Mouse (Mus musculus) inflammation-experienced regulatory T-cells, adult 6 months (primary cell): ENCODE results near the gene Ccpg1. TPM values are rescaled to one million over a fixed set of nuclear protein-coding genes. Genes with fewer than 3 reads are reported as not detected.

Experiments
- ATAC-seq: one replicate; pipeline ENCODE4 v1.8.0; 2017
- polyA plus RNA-seq, 3 experiments: library from polyadenylated mRNA; unstranded; fragments of 100-300 nt; shearing (Covaris generic); gene quantifications; one replicate each; pipeline ENCODE4 v1.2.1; 2017

The Ccpg1 gene
- polyA plus RNA-seq, 3 experiments from 2014 or later, result 71.4 to 95.7 (median 89.4) TPM

DNA sequence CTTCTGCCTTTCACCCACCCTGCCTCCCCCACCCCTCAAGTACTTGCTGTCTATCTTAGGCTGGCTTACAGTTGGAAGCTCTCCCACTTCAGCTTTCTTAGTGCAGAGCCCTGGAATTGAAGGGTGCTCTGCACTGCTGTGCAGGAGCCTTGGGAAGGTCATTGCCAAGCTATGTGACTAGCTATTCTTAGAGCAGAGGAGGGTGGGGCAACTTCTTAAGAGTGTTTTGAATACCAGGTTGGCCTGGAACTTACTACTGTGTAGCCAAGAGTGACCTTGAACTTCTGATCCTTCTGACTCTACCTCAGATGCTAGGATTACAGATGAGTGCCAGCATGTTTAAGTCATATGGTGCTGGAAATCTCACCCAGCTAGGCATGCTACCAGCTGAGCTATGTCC lies 10.9 kb downstream of the Ccpg1 start:
- no peak for ATAC-seq

DNA sequence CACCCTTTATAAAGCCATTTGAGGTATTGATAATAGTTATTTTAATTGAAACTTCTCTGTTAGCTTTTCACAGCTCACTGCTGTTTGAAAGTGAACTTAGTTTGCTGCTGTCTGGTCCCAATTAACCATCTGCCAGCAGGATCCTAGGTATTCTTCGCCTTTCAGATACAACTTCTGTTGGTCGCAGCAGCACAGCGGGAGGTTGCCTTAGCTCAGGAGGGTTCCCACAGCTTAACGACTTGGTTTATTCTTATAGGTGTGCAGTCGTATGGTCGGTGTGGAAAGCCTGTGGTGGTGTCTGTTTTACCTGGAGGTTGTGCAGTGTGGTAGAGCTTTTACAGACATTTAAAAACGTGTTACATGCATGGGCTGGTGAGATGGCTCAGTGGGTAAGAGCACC lies 11.6 kb downstream of the Ccpg1 start:
- ATAC-seq, result no peak

DNA sequence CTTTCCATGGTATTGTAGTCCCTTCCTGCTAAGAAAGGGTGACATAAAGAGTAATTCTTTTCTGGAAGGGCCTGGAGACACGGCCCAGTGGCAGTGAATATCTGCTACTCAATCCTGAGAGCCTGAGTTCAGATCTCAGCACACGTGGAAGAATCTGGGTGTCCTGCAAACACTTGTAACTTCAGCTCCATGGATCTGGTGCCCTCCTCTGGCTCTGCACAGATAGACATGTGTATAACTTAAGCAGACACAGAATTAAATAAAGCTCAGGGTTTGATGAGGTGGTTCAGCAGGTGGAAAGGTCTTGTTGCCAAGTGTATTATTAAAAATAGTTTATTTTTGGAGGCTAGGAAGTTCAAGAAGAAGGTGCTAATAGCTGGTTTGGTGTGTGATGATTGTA lies 15.3 kb downstream of the Ccpg1 start:
- ATAC-seq, result no peak

DNA sequence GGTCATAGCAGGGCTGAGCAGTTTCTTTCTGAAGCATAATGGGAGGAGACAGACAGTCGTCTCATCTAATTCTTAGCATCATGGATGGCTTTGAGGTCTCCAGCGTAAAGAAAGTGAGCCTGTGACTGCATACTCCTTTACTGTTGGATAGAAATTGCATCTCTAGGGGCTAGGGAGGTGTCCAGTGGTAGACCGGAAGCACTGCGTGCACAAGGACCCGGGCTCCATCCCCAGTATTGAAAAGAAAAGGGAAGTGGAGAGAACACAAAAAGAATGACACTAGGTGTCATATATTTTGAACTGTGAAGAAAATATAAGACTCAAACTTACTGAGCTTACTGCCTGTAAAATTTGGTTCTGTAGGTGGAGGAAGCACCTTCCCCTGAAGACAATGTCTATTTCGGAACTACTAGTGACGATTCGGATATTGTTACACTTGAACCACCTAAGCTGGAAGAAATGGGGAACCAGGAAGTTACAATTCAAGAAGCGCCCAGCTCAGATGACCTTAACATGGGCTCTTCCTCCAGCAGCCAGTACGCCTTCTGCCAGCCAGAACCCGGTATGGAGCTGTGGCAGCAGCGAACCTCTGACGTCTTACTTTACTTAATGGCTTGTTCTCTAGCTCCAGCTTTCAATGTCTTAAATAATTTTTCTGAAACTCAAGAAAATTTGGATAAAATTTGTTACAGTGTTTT lies 16.2 kb downstream of the Ccpg1 start:
- ATAC-seq, result no peak

DNA sequence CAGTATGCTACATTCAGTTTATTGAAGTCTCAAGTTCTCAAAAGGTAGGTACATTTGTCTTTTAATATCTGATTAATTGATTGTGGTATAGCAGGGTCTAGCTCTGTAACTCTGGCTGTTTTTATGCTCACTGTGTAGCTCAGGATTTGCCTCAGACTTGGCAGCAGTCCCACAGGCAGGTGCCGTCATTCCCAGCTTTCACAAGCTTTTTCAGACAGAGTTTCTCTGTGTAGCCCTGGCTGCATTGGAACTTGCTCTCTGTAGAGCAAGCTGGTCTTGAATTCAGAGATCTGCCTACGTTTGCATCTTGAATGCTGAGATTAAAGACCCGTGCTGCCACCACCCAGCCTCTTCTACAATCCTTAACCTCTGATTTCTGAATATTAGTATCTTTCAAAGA lies 16.9 kb downstream of the Ccpg1 start:
- ATAC-seq, result no peak

DNA sequence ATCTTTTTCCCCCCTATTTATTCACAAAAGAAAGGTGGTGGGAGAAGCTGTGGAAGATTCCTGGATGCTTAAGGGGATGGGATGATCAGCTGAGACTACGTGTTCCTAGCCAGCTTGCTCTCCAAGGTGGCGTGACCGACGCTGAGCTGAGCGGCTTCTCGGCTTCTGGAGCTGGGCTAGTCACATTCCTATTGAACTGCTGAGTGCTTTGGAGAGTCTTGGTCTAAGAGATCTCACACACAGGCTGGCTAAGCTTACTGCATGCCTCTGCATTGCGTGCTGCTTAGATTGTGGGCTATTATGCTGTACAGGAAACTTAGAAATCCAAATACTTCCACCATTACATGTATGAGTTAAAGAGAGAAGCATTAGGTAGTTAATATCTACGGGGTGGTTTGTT lies 18.8 kb downstream of the Ccpg1 start:
- ATAC-seq, result no peak

DNA sequence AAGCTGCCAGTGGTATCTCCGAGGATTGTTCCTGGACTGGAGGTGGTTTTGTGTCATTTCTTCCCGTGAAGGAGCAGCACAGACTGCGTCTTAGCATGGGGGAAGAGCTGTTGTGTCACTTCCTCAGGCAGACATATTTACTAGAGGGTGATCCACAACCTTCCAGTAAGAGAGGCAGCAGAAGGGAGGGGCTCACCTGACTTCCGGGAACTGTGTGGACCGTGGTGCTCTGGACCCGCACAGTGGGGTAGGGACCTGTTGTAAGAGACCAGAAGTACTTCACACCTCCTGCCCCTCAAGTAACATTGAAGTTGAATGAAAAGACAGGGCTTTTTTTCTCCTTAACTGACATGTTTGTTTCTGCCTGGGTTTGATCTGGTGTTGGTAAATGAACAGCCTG lies 19.9 kb downstream of the Ccpg1 start:
- ATAC-seq, result no peak

DNA sequence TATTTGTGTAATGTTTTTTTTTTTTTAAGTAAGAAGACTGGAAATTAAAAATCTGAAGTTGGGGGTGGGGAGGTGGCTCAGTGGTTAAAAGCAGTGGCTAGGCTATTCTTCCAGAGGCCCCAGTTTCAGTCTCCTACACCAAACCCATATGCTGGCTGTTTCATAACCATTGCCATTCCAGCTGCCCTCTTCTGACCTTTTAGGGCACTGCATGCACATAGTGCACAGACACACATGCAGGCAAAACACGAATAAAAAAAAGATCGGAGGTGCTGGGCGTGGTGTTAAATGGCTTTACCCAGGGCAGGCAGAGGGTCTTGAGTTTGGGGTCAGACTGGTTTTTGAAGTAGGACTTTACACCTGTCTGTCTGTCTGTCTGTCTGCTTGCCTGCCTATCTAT lies 20.9 kb downstream of the Ccpg1 start:
- ATAC-seq, result no peak

DNA sequence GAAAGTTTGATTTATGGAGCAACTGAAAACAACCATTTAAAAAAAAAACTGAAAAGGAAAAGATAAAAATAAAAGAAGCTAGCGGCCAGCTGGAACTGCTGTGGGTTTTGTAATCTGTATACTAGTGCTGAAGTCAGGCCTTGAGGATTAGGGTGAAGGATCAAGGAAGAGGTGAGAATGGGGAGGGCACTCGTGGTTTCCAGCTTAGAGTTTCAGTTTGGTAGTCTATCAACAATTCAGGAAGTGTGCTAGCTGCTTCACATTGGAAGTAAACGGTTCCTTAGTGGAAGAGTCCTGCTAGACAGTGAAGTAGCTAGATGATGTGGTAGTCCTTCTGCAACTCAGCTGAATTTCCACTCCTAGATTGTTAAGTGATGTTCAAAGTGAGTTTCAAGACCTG lies 23.2 kb downstream of the Ccpg1 start:
- no peak for ATAC-seq

DNA sequence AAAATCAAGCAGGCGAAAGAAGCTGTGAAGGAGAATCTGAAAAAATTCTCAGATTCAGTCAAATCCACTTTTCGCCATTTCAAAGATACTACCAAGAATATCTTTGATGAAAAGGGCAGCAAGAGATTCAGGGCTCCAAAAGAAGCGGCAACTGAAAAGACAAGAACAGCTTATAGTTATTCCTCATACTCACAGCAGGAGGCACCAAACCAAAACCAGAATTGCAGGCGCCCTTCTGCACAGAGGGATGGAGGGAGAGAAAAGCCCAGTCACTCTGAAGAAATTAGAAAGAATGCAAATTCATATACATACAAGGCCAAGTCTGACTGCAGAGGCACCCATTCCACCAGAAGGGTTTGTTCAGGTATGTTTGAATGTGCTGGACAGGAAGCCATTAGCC lies 27.4 kb downstream of the Ccpg1 start:
- ATAC-seq, result no peak

DNA sequence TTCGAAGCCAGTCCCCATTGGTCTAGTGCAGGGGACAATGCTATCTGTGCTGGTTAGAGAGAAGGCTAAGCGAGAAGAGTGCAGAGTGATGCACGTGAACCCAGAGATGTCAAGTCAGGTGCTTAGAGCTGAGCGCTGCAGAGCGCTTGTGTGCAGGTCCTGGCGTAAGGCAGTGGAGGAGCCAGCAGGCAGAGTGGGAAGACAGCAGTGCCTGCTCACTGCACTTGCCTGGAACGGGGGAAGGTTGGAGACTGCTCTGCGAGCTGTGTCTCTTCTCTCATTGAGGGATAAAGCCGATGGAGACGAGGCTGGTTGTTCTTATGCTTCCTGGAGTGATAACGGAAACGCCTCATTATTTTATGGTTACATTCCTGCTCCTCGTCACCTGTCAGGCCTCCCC lies 29.5 kb downstream of the Ccpg1 start:
- ATAC-seq, result no peak

DNA sequence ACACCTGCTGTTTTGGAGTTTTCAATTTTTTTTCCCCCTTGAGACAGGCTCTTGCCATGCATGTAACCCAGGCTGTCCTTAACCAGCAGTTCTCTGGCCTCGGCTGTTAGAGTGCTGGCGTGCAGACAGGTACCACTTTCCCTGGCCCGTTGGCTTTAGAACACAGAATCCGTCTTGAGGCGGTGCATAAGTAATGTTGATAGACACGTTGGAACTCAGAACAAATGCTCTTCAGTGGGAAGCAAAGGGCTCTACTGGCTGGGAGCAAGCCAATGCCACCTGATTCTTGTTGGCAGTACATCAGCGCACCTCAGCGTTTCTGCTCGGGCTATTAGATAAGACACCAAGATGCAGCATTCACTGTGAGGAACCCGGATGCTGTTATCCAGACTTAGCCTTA lies 34.6 kb downstream of the Ccpg1 start:
- ATAC-seq, result no peak

DNA sequence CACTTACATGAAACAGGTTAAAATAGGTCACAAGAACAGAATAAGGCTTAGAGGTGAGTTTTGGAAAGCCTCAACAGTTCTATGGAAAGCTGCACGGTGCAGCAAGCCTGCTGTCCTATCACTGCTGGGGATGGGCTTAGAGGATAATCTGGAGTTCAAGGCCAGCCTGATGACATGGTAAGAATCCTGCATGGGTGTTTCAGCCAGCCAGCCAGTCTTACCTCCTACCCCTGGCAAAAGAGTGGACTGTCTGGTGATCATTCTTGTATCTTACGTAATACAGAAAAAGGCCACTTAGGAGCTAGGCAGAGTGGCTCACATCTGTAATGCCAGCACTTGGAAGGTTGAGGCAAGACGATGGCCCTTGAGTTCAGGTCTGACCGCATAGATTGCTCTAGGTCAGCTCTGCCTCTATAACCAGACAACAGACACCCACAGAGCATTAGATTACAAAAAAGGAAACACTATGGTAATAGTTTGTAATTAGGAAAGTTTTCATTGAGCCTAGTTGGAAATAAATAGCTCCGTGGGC lies 35.4 kb downstream of the Ccpg1 start:
- no peak for ATAC-seq

DNA sequence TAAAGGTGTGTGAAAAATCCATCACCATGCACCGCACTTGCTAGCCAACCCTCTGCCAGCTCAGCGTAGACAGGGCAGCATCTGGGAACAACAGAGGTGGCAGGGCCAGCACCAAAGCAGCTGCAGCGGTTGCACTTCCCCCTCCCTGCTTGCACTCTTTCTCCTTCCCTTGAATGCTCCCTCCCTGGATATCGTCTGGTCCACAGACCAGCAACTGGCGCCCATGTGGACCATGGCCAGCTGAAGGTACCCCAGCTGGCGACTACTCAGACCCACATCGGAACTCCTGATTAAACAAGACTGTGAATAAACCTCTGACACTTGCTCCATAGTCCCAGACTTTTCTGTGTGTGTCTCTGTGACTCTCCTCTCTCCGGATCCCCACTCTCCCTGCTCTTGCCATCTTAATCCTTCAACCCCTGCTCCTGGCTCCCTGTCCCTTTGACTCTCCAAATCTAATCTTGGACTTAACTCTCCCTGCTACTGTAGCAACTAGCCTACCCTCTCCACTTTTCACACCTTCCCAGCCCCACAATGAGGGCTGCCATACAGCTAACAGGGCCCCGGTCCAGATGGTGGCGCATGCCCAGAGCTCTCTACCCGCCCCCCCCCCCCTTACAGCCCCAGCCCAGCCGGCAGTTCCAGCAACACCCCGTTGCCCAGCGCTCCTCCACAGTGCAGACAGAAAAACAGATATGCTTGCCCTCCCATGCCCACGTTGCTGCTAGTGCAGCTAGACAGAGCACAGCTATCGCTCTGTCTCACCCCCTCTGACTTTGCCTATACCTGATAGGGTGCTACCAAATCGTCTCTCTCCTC lies 40.8 kb downstream of the Ccpg1 start:
- ATAC-seq, result no peak

DNA sequence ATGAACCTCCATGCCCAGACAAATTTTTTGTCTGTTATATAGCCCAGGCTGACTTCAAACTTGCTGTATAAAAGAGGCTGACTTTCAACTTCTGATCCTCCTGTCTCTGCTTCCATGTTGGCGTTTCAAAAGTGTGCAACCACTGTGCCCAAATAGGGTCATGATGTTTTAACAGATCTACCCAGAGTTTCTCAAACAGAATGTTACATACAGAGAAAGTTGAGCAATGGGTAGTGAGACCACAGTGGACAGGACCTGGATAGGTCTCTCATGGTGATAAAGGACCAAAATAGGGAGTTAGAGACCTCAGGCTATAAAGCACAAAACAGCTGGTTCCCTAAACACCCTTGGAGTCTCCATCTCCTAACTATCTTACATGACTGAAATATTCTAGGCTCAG lies 45.2 kb downstream of the Ccpg1 start:
- no peak for ATAC-seq

DNA sequence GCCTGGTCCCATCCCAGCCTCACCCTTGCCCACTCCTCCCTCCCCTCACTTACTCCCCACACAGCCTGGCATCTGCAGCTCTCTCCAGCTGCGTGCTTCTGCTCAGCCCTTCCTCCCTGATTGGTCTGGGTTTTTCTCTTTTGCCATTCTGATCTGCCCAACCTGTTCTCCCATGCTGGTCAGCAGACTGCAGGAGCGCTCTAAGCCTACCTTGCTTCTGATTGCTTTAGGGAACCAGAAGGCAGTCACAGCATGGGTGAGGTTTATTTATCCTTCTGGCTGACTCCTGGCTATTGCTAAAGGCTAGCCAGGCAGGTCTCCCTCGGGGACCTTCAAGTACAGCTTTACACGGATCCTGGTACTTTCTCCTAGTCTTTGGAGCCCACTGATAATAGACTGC lies 46.2 kb downstream of the Ccpg1 start:
- no peak for ATAC-seq

DNA sequence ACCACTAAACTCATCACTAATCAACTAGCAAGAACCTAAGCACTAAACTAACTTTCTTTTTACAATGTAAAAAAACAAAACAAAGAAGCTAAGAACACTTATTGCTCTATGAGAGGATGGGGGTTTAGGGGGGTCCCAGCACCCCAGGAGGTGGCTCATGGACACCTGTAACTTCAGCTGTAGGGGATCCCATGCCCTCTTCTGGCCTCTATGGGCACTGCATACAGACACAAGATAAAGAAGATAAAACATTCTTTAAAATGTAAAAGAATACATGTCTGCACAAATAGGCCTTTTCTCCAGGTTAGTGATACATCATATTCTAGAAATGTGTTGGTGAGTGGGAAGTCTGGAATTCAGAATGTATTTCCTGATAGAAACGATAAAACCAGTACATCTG lies 48.2 kb downstream of the Ccpg1 start:
- ATAC-seq, result no peak

DNA sequence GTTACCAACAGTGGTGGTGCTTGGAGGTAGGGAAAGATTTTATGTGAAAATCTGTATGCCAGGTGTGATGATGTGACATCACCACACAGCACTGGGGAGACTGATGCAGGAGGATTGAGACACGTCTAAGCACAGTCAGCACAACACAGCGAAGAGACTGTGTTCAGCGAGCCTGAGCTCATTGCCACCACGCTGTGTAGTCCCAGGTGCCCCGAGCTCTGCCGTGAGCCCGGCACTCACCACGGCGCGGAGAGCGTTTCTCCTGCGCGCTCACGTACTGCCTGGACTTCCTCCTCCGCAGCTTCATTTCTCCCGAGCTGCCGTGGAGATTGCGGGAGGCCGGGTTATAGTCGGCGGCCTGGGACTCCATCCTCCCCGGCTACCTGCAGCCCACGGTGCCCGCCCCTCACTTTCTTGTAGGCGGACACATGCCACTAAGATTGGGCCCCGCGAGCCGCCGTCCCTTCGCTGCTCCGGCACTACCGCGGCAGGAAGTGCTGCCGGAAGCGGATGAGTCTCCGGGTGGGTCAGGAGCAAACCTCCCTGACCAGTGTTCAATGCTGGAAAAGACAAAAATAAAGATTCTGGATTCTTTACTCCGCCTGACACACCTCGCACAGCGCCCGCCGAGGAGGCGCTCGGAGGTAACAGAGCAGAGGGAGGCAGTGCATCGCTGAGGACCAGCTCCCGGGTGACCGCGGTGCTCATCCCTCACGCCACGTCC lies 54.2 kb downstream of the Ccpg1 start:
- ATAC-seq, result peak; percentile 72

DNA sequence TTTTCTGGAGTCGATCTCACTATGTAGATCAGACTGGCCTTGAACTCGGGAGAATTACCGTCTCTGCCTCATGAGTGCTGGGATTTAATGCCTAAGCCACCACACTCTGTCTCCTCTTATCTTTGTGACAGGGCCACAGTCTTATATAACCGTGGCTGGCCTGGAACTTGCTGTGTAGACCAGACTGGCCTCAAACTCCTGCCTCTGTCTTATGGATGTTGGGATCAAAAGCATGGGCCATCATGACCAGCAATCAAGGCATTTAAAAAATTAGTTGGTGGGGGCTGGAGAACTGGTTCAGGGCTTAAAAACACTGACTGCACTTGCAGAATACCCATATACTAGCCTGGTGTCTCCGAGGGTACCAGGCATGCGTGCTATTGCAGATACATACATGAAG lies 54.9 kb downstream of the Ccpg1 start, which contains the start of gene Pigb:
TSS of gene Pigb (minus strand) at position 299 of the 400 bp plus-strand sequence.
- ATAC-seq, result no peak

DNA sequence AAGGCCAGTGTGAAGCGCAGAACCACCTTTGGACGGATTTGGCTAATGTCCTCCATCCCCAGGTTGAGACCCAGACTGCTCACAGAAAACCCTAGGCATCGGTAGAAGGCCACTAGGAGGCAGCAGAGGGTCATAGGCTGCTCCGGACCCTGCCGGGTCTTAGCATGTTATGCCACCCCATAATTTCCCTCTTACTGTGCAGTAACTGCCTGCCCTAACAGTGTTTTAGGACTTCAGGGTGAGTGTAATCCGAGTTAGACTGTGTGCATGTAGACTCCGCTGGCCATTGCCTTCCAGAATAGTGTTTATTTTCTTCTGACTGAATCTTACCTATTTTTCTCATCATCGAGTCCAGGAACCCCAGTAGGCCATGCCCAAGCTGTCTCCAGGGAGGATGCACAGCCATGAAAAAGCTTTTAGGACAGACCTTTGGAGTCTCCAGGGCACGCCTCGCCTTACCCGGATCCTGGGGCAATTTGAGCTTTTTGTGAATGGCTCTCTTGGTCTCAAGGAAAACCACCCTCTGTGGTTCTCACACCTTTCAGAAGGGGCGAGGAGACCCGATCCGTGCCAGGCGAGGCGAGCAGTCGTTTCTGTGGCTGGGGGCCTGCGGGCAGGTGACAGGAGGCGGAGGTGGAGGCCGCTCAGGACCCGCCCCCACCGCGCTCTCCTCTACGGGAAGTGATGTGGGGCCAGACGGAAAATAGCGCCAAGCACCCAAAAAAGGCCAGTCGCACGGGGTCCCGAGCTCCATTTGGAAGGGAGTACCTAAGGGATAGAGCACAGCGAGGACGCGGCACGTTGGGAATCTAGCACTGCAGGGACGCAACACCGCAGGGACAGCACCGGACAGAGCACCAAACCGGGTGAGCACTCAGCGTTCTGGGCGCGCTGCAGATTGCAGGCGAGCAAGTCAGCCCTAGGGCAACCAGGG lies 59.2 kb downstream of the Ccpg1 start, which contains the start of gene Rab27a:
TSS of gene Rab27a (plus strand) at position 709 of the 934 bp plus-strand sequence.
- ATAC-seq, result peak; percentile 76

DNA sequence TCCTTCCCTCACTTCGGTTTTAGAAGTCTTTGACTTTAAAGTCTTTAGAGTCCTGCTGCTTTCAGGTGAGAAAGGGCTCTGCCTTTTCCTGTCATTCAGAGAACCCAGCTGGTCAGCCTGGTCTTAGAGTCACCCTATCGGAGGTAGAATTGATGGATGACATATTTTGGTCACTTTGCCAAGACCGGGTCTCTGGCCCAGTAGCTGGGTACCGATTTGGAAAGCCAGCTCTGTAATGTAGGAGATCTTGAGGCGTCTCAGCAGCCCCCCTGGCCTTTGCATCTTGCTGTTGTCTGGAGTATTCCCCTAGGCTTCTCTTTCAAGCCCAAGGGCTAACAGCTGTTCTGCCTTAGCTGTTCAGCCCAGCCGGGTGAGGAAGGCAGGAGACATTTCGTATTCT lies 60.0 kb downstream of the Ccpg1 start:
- no peak for ATAC-seq

DNA sequence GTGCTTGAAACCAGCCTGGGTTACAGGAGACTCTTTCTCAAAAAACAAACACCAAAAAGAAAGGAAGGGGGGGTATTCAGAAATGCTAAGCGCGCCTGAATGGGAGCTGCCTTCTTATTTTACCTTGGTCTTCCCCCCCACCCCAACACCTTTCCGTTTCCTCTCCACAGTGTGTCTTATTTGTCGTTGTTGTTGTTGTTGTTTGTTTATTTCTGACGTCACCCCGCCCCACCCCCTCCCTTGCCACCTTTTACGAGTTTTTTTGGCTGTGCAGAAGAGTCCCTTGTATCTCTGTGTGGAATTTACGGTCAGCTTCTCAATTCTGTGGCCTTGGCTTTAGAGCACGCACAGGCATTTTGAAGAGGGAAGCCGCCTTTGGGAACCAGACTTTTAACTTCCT lies 60.5 kb downstream of the Ccpg1 start:
- ATAC-seq, result no peak
